Mouse (Mus musculus) forebrain, embryonic 10.5 days (tissue): ENCODE measurements around the gene Mtmr11. TPM values are rescaled to one million over a fixed set of nuclear protein-coding genes. Genes with fewer than 3 reads are reported as not detected.

Source experiments
- DNase-seq: peaks from one replicate; pipeline ENCODE4 v3.0.0-alpha.2; 2017; ENCODE audit warnings: low spot score; ENCODE audit errors: extremely low spot score
- H3K27ac ChIP-seq: fragments of 300-500 bp; sonication (generic); 2 replicates; pipeline ENCODE4 v1.5.1; 2016; ENCODE audit warnings: mild to moderate bottlenecking
- H3K27me3 ChIP-seq: fragments of 300-500 bp; sonication (generic); 2 replicates; pipeline ENCODE4 v1.6.1; 2016; ENCODE audit warnings: mild to moderate bottlenecking; ENCODE audit not compliant: poor library complexity, severe bottlenecking
- H3K36me3 ChIP-seq: fragments of 300-500 bp; sonication (generic); replicated peaks from 2 replicates; pipeline ENCODE4 v1.6.1; 2016; ENCODE audit warnings: mild to moderate bottlenecking, moderate library complexity
- H3K4me1 ChIP-seq: fragments of 300-500 bp; sonication (generic); 2 replicates; pipeline ENCODE4 v1.6.1; 2016
- H3K4me3 ChIP-seq: fragments of 300-500 bp; sonication (generic); 2 replicates; pipeline ENCODE4 v1.5.1; 2016; ENCODE audit warnings: mild to moderate bottlenecking, moderate library complexity
- H3K9me3 ChIP-seq: fragments of 300-500 bp; sonication (generic); 2 replicates; pipeline ENCODE4 v1.6.1; 2016; ENCODE audit warnings: mild to moderate bottlenecking, moderate library complexity
- WGBS: fragments of 180-500 bp; shearing (Covaris S2); methylation state at CpG from one replicate; pipeline ENCODE4 v1.1.7; 2016; 5-methylcytosine and 5-hydroxymethylcytosine counted together
- polyA plus RNA-seq: library from polyadenylated mRNA; unstranded; fragments of >200 nt; fragmentation: Nextera tagmentation; extraction: Ambion mirVana; gene quantifications from 2 replicates; pipeline ENCODE4 v1.2.1, GENCODE M21; 2016

Mtmr11 gene
- polyA plus RNA-seq, 1 experiment from 2014 or later = 9.3 TPM

GRCm38 (mm10) chr3:96175251-96175650 lies 13.4 kb downstream of the Mtmr11 start:
- no peak for DNase-seq
- 96% methylated on average over 6 of the region's 6 CpGs for WGBS
- Histone ChIP-seq H3K4me1 (peaks cover 43% of the 10 kb centered on the region), H3K9me3 (no peaks in the 10 kb centered on the region), H3K27ac (no peak overlapping the region), H3K27me3 (no peaks in the 10 kb centered on the region), H3K36me3 (peaks cover 63% of the 10 kb centered on the region), H3K4me3 (peak overlapping the region; percentile 5; the same call in 1 of the 2 replicates)

DNA sequence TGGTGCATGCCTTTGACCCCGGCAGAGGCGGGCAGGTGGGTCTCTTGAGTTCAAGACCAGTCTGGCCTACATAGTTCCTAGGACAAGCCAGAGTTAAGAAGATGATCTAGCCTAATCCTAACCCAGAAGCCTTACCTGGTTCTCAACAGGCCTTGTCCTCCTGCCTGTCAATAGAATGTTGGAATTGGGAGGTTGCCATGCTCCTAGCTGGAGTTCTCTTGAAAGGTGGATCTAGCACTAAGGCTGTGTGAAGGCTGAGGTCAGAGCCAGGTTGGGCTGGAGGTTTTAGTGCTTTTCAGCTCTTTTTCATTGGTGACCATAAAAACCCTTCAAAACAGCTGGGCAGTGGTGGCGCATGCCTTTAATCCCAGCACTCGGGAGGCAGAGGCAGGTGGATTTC lies 16.6 kb downstream of the Mtmr11 start:
- DNase-seq = no peak
- Histone ChIP-seq H3K9me3 (no peaks in the 10 kb centered on the region), H3K4me1 (peaks cover 51% of the 10 kb centered on the region), H3K36me3 (peaks cover 58% of the 10 kb centered on the region), H3K27ac (no peak overlapping the region), H3K27me3 (no peaks in the 10 kb centered on the region), H3K4me3 (no peak overlapping the region)
- 90% methylated on average over 4 of the region's 4 CpGs for WGBS

DNA sequence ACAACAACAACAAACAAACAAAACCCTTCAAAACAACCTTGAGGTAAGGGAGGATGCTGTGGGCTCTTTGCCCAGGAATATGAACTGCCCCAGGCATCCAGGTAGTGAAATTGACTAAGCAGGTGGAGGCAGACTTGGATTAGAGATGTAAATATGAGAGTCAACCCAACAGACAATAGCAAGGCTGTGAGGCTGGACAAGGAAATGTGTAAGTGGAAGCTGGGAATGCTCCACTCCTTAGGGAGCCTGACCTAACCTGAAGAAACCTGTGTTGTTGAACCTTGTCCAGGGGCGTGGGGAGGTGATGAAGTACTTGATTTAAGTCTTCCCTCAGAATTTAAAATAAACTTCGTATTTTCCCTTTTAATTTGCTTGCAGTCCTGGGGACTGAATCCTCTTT lies 17.1 kb downstream of the Mtmr11 start:
- Histone ChIP-seq H3K27ac (no peak overlapping the region), H3K4me1 (peaks cover 49% of the 10 kb centered on the region), H3K27me3 (no peaks in the 10 kb centered on the region), H3K4me3 (no peak overlapping the region), H3K9me3 (no peaks in the 10 kb centered on the region), H3K36me3 (peaks cover 54% of the 10 kb centered on the region)
- WGBS = 81% methylated on average over 2 of the region's 2 CpGs
- no peak for DNase-seq

GRCm38 (mm10) chr3:96179531-96179930 lies 17.7 kb downstream of the Mtmr11 start:
- DNase-seq = no peak
- Histone ChIP-seq H3K4me1 (peaks cover 45% of the 10 kb centered on the region), H3K27ac (no peak overlapping the region), H3K9me3 (no peaks in the 10 kb centered on the region), H3K27me3 (no peaks in the 10 kb centered on the region), H3K4me3 (no peak overlapping the region), H3K36me3 (peaks cover 47% of the 10 kb centered on the region)
- 72% methylated on average over 4 of the region's 4 CpGs for WGBS

GRCm38 (mm10) chr3:96180727-96181477 lies 19.1 kb downstream of the Mtmr11 start, which contains the start of gene Sv2a:
Gene Sv2a, plus strand, starts transcription at chr3:96181151.
- H3K4me3 ChIP-seq = peak within 1 kb of the TSS; percentile 62
- no peaks in the 10 kb centered on the region for H3K27me3 ChIP-seq
- WGBS = 3% methylated on average over 15 of the region's 23 CpGs
- H3K9me3 ChIP-seq = no peaks in the 10 kb centered on the region
- peaks cover 39% of the 10 kb centered on the region for H3K4me1 ChIP-seq
- peak within 1 kb of the TSS; percentile 78 for H3K27ac ChIP-seq
- DNase-seq = no peak
- peaks cover 34% of the 10 kb centered on the region for H3K36me3 ChIP-seq

GRCm38 (mm10) chr3:96181510-96182381 lies 19.9 kb downstream of the Mtmr11 start:
- peak overlapping the region; percentile 12; the same call in 1 of the 2 replicates for H3K27ac ChIP-seq
- peaks cover 39% of the 10 kb centered on the region for H3K4me1 ChIP-seq
- H3K4me3 ChIP-seq = peak overlapping the region; percentile 62
- no peak for DNase-seq
- H3K36me3 ChIP-seq = peaks cover 25% of the 10 kb centered on the region
- no peaks in the 10 kb centered on the region for H3K9me3 ChIP-seq
- 37% methylated on average over 12 of the region's 12 CpGs for WGBS
- no peaks in the 10 kb centered on the region for H3K27me3 ChIP-seq

DNA sequence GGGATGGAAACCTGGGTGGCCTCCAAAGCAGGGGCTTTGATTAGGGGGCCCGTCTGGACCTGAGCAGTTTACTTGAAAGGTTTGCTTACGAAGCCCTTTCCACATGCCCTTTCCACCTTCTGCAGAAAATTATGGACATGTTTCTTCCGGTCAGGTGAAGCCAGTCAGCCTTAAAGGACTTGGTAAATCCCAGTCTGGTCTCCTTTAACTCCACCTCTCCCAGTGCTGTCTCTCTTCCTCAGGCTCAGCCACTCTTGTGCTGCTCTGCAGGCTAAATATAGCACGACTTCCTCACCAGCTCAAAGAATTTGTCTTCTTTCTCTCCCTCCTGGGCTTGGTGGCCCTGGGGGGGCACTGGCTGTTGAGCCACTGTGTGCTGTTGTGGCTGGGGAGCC lies 20.6 kb downstream of the Mtmr11 start:
- peaks cover 39% of the 10 kb centered on the region for H3K4me1 ChIP-seq
- WGBS = 32% methylated on average over 4 of the region's 4 CpGs
- no peaks in the 10 kb centered on the region for H3K9me3 ChIP-seq
- no peak overlapping the region for H3K27ac ChIP-seq
- peaks cover 20% of the 10 kb centered on the region for H3K36me3 ChIP-seq
- no peak for DNase-seq
- no peaks in the 10 kb centered on the region for H3K27me3 ChIP-seq
- peak overlapping the region; percentile 62; the same call in 1 of the 2 replicates for H3K4me3 ChIP-seq

- Histone ChIP-seq H3K36me3 (peaks cover 9% of the 10 kb centered on the region), H3K27me3 (no peaks in the 10 kb centered on the region), H3K9me3 (peaks cover 5% of the 10 kb centered on the region; the same call in 1 of the 2 replicates), H3K4me3 (no peak overlapping the region), H3K27ac (peak overlapping the region; percentile 3; the same call in 1 of the 2 replicates), H3K4me1 (peaks cover 27% of the 10 kb centered on the region)
- DNase-seq = no peak
- WGBS = 53% methylated on average over 12 of the region's 12 CpGs
Observed at GRCm38 (mm10) chr3:96192977-96193376, 31.2 kb downstream of the Mtmr11 start.

DNA sequence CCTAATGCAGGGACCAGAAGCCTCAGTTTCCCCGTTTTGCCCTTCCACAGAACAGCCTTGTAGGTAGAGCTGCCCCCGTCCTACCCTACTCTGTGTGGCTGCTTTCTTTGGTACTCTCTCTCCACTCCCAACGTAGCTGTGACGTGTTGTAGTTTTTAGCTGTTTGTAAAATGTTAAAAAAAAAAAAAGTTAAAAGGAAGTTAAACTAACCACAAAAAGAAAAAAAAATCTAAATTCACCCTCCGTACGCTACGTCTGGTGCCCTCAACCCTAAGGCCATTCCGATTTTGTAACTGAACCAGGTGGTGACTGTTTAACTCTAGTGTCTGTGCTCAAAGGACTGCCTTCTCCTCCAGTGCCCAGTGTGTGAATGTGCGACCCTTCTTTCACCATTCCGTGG lies 33.2 kb downstream of the Mtmr11 start:
- peaks cover 30% of the 10 kb centered on the region for H3K4me1 ChIP-seq
- 90% methylated on average over 10 of the region's 10 CpGs for whole genome bisulfite sequencing
- H3K27me3 ChIP-seq = peaks cover 9% of the 10 kb centered on the region
- peaks cover 5% of the 10 kb centered on the region; the same call in 1 of the 2 replicates for H3K9me3 ChIP-seq
- peaks cover 9% of the 10 kb centered on the region for H3K36me3 ChIP-seq
- no peak for DNase-seq
- no peak overlapping the region for H3K27ac ChIP-seq
- H3K4me3 ChIP-seq = no peak overlapping the region

DNA sequence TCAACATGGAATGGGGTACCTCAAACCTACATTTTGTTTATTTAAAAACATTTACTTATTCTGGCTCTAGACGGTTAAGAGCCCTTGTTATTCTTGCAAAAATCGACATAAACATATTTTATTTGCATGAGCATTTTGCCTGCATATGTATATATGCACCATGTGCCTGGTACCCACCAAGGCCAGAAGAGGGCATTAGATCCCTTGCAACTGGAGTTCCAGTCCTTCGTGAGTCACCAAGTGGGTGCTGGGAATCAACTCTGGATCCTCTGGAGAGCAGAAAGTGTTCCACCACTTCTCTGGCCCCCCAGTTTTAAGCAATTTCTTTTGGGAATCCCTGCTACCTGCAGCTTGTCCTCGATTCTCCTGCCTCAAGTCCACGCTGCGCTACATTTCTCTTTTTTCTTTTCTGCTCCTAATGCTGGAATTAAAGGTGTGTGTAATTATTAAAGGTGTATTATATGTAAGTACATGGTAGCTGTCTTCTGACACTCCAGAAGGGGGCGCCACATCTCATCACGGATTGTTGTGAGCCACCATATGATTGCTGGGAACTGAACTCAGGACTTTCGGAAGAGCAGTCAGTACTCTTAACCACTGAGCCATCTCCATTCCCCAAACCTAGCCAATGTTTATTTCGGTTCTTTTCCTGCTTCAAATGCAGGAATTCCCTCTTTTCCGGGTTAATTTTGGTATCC lies 34.0 kb downstream of the Mtmr11 start:
- 92% methylated on average over 11 of the region's 11 CpGs for WGBS
- no peak for DNase-seq
- peaks cover 9% of the 10 kb centered on the region for H3K36me3 ChIP-seq
- no peak overlapping the region for H3K27ac ChIP-seq
- H3K4me1 ChIP-seq = peaks cover 30% of the 10 kb centered on the region
- peak overlapping the region; percentile 79 for H3K4me3 ChIP-seq
- H3K9me3 ChIP-seq = peaks cover 5% of the 10 kb centered on the region; the same call in 1 of the 2 replicates
- peaks cover 9% of the 10 kb centered on the region for H3K27me3 ChIP-seq

GRCm38 (mm10) chr3:96196437-96197128 lies 34.8 kb downstream of the Mtmr11 start:
- peaks cover 9% of the 10 kb centered on the region for H3K36me3 ChIP-seq
- H3K4me1 ChIP-seq = peaks cover 30% of the 10 kb centered on the region
- DNase-seq = no peak
- peak overlapping the region; percentile 98 for H3K27ac ChIP-seq
- H3K9me3 ChIP-seq = peaks cover 5% of the 10 kb centered on the region; the same call in 1 of the 2 replicates
- peaks cover 9% of the 10 kb centered on the region for H3K27me3 ChIP-seq
- WGBS = 21% methylated on average over 27 of the region's 27 CpGs
- peak overlapping the region; percentile 79 for H3K4me3 ChIP-seq
